Mouse (Mus musculus) frontal cortex, postnatal 14 days (tissue): ENCODE data around the gene Wnk2.
A peak's percentile ranks its signal among the peaks of the same experiment; 100 is the strongest.

Source experiments
- DNase-seq, 2 experiments: peaks; one replicate each; pipeline ENCODE4 v3.0.0; 2022; ENCODE audit warnings: low spot score in 2 of 2

The Wnk2 gene

DNA sequence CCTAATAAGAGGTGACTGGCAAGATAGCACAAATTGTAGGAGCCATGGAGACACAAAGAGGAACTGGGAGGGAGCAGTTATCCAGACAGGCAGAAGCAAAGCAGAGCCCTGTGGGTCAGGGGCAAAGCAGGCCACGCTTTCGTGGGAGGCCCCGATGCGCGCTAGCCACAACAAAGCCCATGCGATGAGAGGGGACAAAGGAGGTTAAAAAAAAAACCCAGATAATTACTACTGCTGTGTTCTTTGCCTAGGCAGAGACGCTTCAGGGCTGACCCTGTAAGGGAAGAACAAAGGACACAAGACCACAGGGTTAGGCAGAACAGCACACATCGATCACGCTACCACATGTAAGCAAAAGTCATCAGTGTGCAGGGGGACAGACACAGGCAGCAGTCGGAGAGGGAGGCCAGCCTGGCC lies 103.7 kb downstream of the Wnk2 start:
- DNase-seq = no peak

DNA sequence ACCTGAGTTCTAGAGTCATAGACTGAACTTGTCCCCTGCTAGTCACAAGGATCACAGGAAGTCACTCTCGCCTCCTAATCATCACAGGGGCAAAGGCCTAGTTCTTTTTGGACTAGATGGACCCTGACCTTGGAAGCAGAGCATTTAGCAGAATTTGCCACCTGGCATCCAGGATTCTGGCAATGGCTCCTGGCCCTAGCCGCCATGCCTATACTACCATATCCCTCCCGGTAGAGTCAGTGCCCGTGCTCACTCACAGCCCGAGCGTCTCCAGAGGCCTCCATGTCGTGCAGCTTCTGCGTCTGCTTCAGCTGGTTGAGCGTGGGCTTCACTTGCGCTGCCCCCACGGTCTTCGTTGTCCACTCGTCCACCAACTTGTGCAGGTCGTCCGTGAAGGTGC lies 105.4 kb downstream of the Wnk2 start:
- DNase-seq = no peak

DNA sequence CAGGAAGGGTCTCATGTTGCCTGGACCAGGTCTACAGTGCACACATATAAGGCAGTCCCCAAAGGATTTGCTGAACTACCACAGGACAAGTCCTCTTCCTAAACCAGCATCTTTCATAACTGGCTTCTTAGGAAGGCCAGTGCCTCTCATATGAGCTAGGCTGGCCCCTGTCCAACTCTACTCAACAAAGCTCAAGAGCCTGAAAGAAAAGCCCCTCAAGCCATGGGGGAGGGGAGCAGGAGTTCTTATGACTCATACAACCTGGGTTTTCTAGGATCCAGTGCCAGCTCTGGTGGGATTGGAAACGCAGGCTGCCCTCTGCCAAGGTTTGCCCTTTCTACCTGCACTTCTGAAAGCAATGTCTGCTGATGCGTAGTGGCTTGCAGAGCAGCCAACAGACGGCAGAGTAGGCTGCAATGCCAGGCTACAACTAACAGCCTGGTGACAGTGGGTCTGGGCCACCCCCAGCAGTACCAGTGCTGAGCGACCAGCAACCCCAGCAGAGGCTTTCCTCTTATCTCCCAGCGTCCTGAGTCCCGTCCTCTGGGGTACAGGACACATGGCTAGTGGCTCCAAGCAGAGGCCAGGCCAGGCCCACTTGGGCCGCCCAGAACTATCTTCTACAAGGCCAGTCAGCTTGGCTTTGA lies 110.8 kb downstream of the Wnk2 start:
- no peak for DNase-seq

DNA sequence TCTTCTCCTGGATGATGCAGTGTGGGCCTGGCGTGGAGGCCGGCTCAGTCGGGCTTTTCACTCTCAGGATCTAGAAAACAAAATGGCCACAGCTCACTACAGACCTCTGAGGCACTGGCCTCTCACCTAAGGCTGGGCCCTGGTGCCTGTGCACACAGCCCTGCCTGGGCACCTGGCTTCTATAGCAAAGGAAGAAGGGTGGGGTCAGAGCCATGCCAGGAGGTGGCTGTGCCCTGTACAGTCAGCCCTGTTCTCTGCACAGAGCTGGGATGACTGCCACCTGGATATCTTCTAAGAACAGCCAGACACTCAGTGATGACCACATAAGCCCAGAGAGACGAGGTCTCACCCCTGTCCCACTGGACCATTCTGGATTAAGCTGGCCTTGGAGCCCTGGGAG lies 111.4 kb downstream of the Wnk2 start:
- no peak for DNase-seq

DNA sequence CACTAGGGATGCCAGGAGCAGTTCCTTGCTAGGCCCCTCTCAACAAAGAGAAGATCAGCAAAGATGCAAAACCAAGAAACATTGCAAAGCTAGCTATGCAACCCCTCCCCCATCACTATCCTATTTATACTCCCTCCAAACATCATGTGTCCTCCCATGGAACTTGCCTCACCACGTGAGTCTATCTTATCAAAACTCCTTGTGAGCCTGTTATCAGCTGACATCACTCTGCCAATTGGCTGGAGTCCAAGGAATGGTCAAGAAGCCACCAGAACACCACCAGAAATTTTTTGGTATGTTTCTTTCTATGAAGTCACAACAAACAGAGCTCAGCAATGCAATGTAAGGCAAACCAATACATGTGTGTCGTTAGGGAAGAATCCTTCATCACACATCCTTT lies 116.8 kb downstream of the Wnk2 start:
- no peak for DNase-seq

DNA sequence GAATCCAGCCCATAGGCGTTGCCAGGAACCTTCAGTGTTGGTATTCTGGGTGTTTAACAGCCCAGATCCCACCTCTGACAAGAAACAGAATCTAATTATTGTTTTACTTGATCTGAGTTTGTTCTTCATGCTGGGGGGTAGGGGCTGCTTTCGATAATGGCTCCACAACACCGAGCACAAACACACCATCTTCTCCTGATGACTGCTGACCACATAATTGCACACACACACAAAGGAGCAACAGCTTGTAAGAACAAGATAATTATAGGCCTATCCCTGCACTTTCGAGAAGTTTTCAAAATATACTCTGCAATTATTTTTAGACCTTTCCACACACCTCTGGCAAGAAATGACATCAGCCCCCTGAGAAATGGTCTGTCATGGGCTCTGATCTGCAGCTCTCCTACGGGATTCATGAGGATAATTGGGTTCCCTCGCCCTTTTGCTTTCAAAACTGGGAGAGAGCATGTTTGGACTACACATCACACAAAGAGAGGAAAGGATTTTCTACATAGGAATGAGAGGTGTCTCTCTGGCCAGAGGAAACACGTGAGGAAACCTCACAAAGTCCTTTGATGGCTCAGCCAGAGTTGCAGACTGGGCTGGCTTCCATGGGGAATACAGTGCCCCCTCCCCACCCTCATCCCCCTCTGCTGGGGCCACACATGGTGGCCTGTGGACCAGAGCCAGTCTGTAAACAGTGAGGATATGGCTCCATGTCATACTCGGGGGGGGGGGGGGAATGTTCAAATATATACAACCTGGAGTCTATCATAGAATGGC lies 118.9 kb downstream of the Wnk2 start:
- no peak for DNase-seq

DNA sequence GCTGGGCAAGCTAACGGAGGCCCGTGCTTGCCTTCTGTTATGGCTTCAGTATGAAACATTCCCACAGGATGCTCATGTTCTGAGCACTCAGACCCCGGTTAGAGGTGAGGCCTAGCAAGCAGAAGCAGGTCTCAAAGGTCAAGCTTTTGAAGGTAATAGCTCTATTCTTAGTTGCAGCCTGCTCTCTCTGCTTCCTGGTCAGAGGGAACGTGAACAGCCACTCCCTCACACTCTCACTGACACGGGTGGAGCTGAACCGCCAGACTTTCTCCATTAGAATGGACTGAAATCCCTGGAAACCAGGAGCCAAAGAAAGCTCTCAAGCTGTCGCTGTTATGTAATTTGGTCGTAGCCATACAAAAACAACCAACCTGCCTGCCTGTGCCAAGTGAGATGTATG lies 120.8 kb downstream of the Wnk2 start:
- DNase-seq = no peak

DNA sequence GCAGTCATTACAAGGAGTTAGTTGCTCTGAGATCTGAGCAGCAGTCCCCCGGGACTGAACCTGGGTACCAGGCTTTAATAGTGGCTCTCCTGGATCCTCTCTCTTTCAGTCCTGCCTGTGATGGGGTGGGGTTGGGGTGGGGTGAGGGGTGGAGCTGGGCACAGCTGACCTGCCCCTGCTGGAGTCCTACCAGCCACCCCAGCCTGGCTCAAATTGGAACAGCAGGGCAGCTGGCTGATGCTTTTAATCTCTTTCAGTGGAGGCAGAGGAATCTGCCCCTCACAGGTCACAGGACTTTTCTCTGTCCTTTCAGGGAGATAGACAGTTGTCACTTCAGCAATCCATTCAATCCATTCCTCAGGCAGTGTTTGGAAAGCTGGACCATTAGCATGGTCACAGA lies 122.3 kb downstream of the Wnk2 start:
- no peak for DNase-seq

DNA sequence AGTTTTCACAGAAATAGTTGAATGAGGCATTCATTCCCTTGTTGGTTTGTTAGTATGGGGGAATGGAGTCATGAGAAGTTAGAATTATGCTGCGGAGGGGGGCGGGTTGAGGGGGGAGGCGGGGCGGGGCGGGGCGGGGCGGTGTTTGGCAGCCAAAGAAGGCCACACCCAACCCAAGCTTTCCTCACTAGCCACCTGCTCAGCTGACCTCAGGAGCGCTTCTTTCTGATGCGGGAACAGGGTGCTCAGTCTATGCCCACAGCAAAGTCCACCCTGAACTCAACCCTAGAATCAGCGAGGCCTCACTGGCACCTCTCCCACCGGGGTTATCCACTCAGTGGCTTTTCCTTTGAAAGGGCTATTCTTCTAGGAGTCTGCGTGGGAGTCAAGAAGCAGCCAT lies 123.1 kb downstream of the Wnk2 start:
- no peak for DNase-seq

DNA sequence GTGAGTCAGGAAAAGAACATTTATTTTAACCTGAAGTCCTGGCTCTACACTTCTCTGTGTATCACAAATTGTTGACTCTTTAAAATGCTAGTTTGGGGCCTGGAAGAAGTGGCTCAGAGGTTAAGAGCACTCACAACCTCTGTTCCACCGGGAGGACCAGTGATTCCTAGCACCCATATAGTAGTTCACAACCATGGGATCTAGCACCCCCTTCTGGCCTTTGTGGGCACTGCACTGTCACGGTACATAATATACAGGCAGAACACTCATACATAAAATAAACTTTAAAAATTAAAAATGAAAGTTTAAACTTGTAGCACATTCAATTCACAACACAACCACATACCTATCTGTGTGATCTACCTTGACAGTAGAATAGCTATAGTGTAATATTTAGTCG lies 126.1 kb downstream of the Wnk2 start:
- DNase-seq = no peak

DNA sequence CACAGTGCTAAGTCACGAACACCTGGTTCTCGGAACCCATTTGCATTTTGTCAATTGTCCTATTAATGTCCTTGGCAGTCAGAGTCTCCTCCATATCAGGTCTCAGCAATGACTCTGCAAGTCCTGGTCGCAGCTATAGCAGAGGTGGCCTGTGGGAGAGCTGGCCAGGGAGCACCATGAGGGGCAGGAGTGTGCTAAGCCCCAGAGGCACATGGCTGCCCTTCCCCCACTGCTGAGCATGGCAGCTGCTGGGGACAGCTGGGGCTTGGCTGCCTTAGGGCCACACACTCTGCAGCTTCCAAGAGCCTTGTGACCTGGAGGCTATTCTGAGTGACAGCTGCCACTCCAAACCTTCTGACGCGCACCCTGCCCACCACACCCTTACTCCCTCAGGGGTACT lies 127.7 kb downstream of the Wnk2 start:
- no peak for DNase-seq

DNA sequence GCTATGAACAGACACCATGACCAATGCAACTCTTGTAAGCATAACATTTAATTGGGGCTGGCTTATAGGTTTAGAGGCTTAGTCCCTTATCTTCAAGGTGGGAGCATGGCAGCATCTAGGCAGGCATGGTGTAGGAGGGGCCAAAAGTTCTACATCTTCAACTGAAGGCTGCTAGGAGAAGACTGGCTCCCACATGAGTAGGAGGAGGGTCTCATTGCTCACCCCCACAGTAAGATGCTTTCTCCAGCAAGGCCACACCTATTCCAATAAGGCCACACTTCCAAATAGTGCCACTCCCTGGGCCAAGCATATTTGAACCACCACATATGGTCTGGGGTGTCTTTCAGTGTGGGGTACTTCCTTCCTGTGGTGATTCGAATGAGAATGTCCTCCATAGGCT lies 130.4 kb downstream of the Wnk2 start:
- no peak for DNase-seq

DNA sequence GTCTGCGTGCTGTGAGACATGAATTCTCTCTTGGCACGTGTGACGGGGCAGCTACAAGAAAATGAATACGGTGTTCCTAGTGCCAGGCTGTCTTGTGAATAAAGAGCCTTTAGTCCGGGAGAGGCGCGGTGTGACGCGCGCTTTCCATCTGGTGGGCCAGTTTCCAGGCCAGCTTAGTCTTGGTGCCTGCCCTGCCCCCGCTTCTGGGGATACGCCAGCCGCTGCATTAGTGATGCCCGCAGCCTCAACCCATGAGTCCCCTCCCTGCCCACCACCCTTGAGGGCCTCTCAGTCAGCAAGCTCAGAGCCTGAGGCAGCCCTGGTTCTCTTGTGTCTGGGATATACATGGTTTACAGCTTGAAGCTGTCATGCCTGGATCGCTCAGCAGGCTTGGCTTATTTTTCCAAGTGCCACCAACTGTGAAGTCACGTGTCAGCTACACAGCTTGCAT lies 131.5 kb downstream of the Wnk2 start:
- DNase-seq = peak; percentile 82 to 87

DNA sequence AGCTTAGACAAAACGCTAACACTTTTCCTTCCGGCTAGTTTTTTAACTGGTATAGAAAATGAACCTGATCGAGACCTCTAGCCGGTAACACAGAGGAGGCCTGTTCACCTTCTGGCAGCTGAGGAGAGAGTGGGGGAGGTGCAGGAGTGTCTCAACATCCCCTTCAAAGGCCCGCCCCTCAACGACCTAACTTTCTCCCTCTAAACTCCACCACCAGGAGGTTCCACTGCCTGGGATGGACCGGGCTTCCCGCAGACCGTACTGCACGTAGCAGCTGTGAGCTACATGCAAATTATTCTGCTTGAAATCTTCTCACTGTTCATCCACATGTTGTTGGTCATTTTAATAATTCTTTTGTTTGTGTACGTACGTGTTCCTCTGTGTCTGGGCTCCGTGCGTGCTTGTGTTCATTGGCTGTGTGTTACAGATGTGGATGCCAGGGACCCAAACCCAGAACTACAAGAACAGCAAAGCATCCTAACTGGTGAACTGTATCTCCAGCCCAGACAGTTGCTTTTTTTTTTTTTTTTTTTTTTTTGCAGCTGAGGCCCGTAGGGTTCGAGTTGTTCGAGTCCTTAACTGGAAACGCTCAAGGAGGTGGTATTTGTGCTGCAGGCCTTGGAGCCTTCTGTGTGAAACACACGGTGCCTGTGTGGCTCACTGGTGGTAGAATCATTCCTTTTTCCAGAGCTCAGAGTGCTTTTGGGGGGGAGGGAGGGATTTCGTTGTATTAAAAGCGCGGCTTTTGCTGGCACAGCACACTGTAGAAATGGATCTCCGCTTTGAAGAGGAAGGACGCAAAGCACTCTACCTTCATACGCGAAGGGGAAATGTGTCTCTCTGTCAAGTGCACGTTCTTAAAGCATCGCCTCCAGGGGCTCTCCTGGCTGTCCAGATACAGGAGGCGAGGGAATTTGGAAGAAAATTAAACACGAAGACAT lies 132.2 kb downstream of the Wnk2 start:
- DNase-seq = no peak

DNA sequence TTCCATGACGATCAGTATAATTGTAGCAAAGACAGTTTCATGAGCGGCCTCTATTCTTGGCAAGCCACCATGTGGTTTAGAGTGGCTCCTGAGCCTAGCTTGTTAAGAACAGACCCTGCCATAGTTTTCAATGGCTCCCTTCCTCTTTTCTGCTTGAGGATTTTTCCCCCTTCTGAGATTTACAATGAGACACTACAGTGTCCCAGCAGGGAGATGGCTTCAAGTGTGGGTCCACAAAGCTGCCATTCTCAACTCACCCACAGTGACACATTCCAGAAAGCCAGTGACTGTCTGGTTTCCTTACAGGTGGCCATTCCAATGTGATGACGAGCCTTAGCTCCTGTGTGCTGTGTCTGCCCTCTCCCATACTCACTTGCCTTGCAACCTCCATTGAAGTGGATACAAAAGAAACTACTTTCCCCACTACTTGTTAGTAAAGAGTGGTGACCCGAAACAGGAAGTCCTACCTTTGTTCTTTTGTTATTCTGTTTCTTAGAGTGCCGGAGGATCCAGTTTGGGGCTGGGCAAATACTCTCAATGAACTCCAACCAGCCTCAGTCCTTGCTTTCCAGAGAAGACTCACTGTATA lies 134.5 kb downstream of the Wnk2 start:
- no peak for DNase-seq

DNA sequence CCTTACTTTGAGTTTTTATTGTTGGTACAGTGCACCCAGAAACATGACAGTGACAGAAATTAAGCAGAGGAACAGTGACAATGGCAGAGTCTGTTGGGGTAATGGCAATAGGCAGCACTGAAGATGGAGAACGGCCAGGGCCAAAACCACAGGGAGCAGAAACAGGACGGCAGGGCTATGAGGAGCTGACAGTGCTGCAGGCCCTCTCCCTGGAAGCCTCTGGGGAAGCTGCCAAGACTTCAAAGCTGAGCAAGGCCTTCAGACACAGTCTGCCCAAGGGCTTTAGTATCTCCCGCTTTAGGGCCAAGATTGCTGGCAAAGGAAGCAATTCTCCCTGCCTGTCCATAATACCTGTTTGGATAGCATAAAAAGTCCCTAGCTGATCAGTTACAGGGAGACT lies 146.1 kb downstream of the Wnk2 start:
- DNase-seq = no peak

DNA sequence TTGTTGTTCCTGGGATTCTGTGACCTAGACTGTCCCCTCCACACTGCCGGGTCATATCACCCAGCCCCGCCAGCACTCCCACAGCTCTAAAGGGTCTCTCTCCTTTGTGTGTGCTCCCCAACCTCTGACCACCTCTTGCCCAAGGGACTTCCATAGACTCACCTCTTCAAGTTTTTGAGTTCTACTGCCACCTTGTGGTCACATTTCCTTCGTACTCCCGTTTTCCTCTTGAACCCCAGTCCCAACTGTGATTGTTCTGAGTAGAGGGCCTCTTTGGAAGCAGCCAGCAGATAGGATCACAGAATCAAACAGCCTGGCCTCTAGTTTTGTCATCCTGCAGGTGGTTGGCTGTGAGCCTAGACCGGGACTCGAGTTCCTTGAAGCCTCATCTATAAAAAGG lies 149.2 kb downstream of the Wnk2 start:
- DNase-seq = peak in 1 of 2 experiments; percentile 50

DNA sequence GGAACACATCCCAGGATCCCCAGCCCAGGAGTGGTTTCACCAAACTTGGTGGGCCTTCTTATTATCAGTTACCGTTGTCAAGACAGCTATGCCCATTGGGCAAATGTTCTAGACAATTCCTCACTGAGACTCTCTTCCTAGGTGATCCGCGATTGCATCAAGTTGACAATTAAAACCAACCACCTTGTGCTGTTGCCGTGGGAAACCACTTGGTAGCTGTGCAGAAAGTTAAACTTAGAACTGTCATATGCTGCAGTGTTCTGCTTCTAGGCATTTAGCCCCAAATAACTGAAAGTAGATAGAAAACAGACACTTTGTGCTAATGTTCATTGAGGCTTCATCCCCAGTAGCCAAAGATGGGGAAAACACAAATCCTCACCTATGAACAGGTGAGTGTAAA lies 151.1 kb downstream of the Wnk2 start:
- DNase-seq = no peak

DNA sequence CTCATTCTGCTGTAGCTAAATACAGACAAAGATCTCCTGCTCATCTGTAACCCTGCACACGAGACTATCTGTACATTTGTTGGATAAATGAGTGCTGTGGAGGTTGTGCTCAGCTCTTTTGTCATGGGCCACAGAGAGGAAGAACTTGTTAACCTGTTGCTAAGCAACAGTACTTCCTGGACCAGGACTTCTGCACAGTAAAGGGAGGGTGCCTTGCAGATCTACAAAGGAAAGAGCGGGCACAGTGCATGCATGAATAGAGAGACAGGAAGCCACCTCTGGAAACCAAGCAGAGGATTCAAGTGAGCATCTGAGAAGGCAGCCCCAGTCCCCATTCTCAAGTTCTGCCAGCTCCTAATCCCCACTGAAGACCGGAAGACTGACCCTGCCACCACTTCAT lies 152.9 kb downstream of the Wnk2 start:
- DNase-seq = no peak

DNA sequence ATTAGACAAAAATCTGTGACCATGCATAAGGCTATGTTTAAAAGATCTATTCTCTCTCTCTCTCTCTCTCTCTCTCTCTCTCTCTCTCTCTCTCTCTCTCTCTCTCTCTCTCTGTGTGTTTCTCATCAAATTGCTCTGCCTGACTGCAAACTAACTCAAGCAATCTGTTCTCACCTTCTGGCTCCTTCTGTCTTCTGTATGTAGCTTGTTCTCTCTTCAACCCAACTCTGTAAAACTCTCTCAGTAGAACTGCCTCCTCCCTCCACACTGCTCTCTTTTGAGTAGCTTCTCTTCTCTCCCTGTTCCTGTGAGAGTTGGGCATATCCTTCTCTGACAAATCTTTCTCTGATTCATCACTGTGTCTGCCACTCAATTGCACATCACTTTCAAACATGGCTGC lies 154.9 kb downstream of the Wnk2 start:
- DNase-seq = no peak

DNA sequence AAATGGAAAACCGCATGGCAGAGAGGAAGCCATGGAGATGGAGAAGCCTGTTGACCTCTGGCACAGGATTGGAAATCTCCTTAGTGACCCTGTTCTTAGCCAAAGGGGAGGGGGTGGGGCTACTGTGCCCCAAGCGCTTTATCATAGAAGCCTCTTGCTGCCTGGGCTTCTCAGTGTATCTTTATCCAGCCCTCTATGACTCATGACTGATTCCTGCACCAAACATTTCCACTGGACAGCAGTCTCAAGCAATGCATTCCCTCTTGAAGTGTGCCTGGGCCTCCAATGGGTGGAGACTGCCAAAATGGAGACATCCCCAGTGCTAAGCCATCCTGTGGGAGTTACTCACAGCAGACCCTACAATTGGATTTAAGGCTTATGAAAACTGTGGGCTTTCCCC lies 157.7 kb downstream of the Wnk2 start:
- DNase-seq = no peak
